Mouse (Mus musculus): ENCODE results near the gene Gm49373. TPM values are rescaled to one million over a fixed set of nuclear protein-coding genes. Genes with fewer than 3 reads are reported as not detected.
A peak's percentile ranks its signal among the peaks of the same experiment; 100 is the strongest.

Gene Gm49373
- polyA plus RNA-seq, 1 experiment from 2014 or later = 0.36 TPM

GRCm38 (mm10) chr9:21035586-21035985 lies 37.3 kb downstream of the Gm49373 start:
- no peak overlapping the region; the same call in 1 of the 2 replicates for H3K4me3 ChIP-seq
- H3K4me1 ChIP-seq = peaks cover 63% of the 10 kb centered on the region
- H3K9ac ChIP-seq = no peak overlapping the region
- H3K27me3 ChIP-seq (replicated peaks) = peaks cover 94% of the 10 kb centered on the region
- 25% methylated on average over 9 of the region's 9 CpGs for WGBS
- H3K9me3 ChIP-seq = no peaks in the 10 kb centered on the region
- no peaks in the 10 kb centered on the region for H3K36me3 ChIP-seq
- H3K4me2 ChIP-seq = no peak overlapping the region
- no peak for ATAC-seq (ENCODE audit: extremely low read depth, insufficient number of reproducible peaks, low FRiP score, low TSS enrichment)
- no peak overlapping the region for H3K27ac ChIP-seq (replicated peaks)

GRCm38 (mm10) chr9:21034481-21035085 lies 38.3 kb downstream of the Gm49373 start:
- H3K4me3 ChIP-seq = peak overlapping the region; percentile 4; the same call in 1 of the 2 replicates
- peaks cover 73% of the 10 kb centered on the region for H3K4me1 ChIP-seq
- WGBS = 4% methylated on average over 17 of the region's 17 CpGs

GRCm38 (mm10) chr9:21033136-21033535 lies 39.8 kb downstream of the Gm49373 start:
- peak; percentile 57; the same call in 1 of the 2 replicates for ATAC-seq (ENCODE audit: extremely low read depth, insufficient number of reproducible peaks, low FRiP score, low TSS enrichment)
- Histone ChIP-seq H3K36me3 (no peaks in the 10 kb centered on the region), H3K9ac (peak overlapping the region; percentile 78), H3K4me3 (peak overlapping the region; percentile 60), H3K9me3 (no peaks in the 10 kb centered on the region), H3K27me3 (replicated peaks) (peaks cover 88% of the 10 kb centered on the region), H3K27ac (replicated peaks) (no peak overlapping the region), H3K4me1 (peaks cover 82% of the 10 kb centered on the region), H3K4me2 (peak overlapping the region; percentile 98)
- WGBS = 2% methylated on average over 34 of the region's 34 CpGs

More at GRCm38 (mm10) chr9:21034481-21035085, 38.3 kb downstream of the Gm49373 start:
- no peak overlapping the region for H3K9ac ChIP-seq
- no peak overlapping the region for H3K4me2 ChIP-seq
- no peak for ATAC-seq (ENCODE audit: extremely low read depth, insufficient number of reproducible peaks, low FRiP score, low TSS enrichment)
- no peaks in the 10 kb centered on the region for H3K36me3 ChIP-seq
- H3K9me3 ChIP-seq = no peaks in the 10 kb centered on the region
- H3K27ac ChIP-seq (replicated peaks) = no peak overlapping the region
- peaks cover 93% of the 10 kb centered on the region for H3K27me3 ChIP-seq (replicated peaks)

- 2% methylated on average over 7 of the region's 7 CpGs for WGBS
- Histone ChIP-seq H3K4me2 (peak overlapping the region; percentile 98), H3K36me3 (no peaks in the 10 kb centered on the region), H3K4me1 (peaks cover 76% of the 10 kb centered on the region), H3K27ac (replicated peaks) (no peak overlapping the region), H3K27me3 (replicated peaks) (peaks cover 88% of the 10 kb centered on the region), H3K9ac (peak overlapping the region; percentile 78), H3K4me3 (peak overlapping the region; percentile 60), H3K9me3 (no peaks in the 10 kb centered on the region)
- ATAC-seq (ENCODE audit: extremely low read depth, insufficient number of reproducible peaks, low FRiP score, low TSS enrichment) = no peak
Measured at GRCm38 (mm10) chr9:21032491-21032890, 40.4 kb downstream of the Gm49373 start.

GRCm38 (mm10) chr9:21031896-21032351 lies 41.0 kb downstream of the Gm49373 start, which contains the start of gene Icam5:
TSS of gene Icam5 (plus strand) at chr9:21032073.
- ATAC-seq (ENCODE audit: extremely low read depth, insufficient number of reproducible peaks, low FRiP score, low TSS enrichment) = no peak
- H3K27me3 ChIP-seq (replicated peaks) = peaks cover 88% of the 10 kb centered on the region
- H3K27ac ChIP-seq (replicated peaks) = 0 out of 2 replicates have a peak within 1 kb of the TSS, but pooled peaks have one; percentile 13
- no peaks in the 10 kb centered on the region for H3K9me3 ChIP-seq
- WGBS = 1% methylated on average over 35 of the region's 35 CpGs
- H3K4me2 ChIP-seq = peak within 1 kb of the TSS; percentile 98
- H3K4me1 ChIP-seq = peaks cover 70% of the 10 kb centered on the region
- peak within 1 kb of the TSS; percentile 78 for H3K9ac ChIP-seq
- H3K36me3 ChIP-seq = no peaks in the 10 kb centered on the region
- H3K4me3 ChIP-seq = peak within 1 kb of the TSS; percentile 60

GRCm38 (mm10) chr9:21031251-21031895 lies 41.5 kb downstream of the Gm49373 start:
- no peaks in the 10 kb centered on the region for H3K9me3 ChIP-seq
- ATAC-seq (ENCODE audit: extremely low read depth, insufficient number of reproducible peaks, low FRiP score, low TSS enrichment) = no peak
- WGBS = under 1% methylated on average over 36 of the region's 36 CpGs
- H3K9ac ChIP-seq = peak overlapping the region; percentile 71
- peak overlapping the region; percentile 98 for H3K4me2 ChIP-seq
- H3K36me3 ChIP-seq = no peaks in the 10 kb centered on the region
- peaks cover 65% of the 10 kb centered on the region for H3K4me1 ChIP-seq
- H3K27me3 ChIP-seq (replicated peaks) = peaks cover 88% of the 10 kb centered on the region
- H3K4me3 ChIP-seq = peak overlapping the region; percentile 60
- H3K27ac ChIP-seq (replicated peaks) = 0 out of 2 replicates have a peak overlapping the region, but pooled peaks have one; percentile 13

- 0% methylated on average over 13 of the region's 13 CpGs for WGBS
- Histone ChIP-seq H3K9me3 (no peaks in the 10 kb centered on the region), H3K4me1 (peaks cover 60% of the 10 kb centered on the region), H3K9ac (peak overlapping the region; percentile 71), H3K4me2 (peak overlapping the region; percentile 98), H3K27ac (replicated peaks) (0 out of 2 replicates have a peak overlapping the region, but pooled peaks have one; percentile 13), H3K36me3 (no peaks in the 10 kb centered on the region), H3K27me3 (replicated peaks) (peaks cover 88% of the 10 kb centered on the region), H3K4me3 (peak overlapping the region; percentile 60)
- ATAC-seq (ENCODE audit: extremely low read depth, insufficient number of reproducible peaks, low FRiP score, low TSS enrichment) = peak; percentile 33; the same call in 1 of the 2 replicates
Measured at GRCm38 (mm10) chr9:21030781-21031250, 42.1 kb downstream of the Gm49373 start.

- Histone ChIP-seq H3K27ac (replicated peaks) (peak overlapping the region; percentile 33; the same call in 1 of the 2 replicates), H3K36me3 (no peaks in the 10 kb centered on the region), H3K9ac (peak overlapping the region; percentile 69), H3K4me3 (peak overlapping the region; percentile 60), H3K9me3 (no peaks in the 10 kb centered on the region), H3K4me2 (peak overlapping the region; percentile 98), H3K27me3 (replicated peaks) (peaks cover 86% of the 10 kb centered on the region), H3K4me1 (peaks cover 57% of the 10 kb centered on the region)
- 17% methylated on average over 22 of the region's 22 CpGs for WGBS
- ATAC-seq (ENCODE audit: extremely low read depth, insufficient number of reproducible peaks, low FRiP score, low TSS enrichment) = no peak
Measured at GRCm38 (mm10) chr9:21030055-21030600, 42.8 kb downstream of the Gm49373 start.

GRCm38 (mm10) chr9:21029291-21030054 lies 43.4 kb downstream of the Gm49373 start, which contains the start of gene Icam4:
TSS of gene Icam4 (plus strand) at chr9:21029373.
- peak; percentile 40; the same call in 1 of the 2 replicates for ATAC-seq (ENCODE audit: extremely low read depth, insufficient number of reproducible peaks, low FRiP score, low TSS enrichment)
- under 1% methylated on average over 37 of the region's 37 CpGs for WGBS
- H3K27ac ChIP-seq (replicated peaks) = peak within 1 kb of the TSS; percentile 33; the same call in 1 of the 2 replicates

GRCm38 (mm10) chr9:21028560-21029110 lies 44.3 kb downstream of the Gm49373 start:
- H3K4me3 ChIP-seq = no peak overlapping the region
- peaks cover 49% of the 10 kb centered on the region for H3K4me1 ChIP-seq
- no peak overlapping the region for H3K27ac ChIP-seq (replicated peaks)
- H3K27me3 ChIP-seq (replicated peaks) = peaks cover 71% of the 10 kb centered on the region
- no peaks in the 10 kb centered on the region for H3K9me3 ChIP-seq
- no peaks in the 10 kb centered on the region for H3K36me3 ChIP-seq
- no peak for ATAC-seq (ENCODE audit: extremely low read depth, insufficient number of reproducible peaks, low FRiP score, low TSS enrichment)
- 66% methylated on average over 6 of the region's 6 CpGs for WGBS
- 0 out of 2 replicates have a peak overlapping the region, but pooled peaks have one; percentile 75 for H3K9ac ChIP-seq
- peak overlapping the region; percentile 98 for H3K4me2 ChIP-seq

More at GRCm38 (mm10) chr9:21029291-21030054, 43.4 kb downstream of the Gm49373 start, which contains the start of gene Icam4:
- peak within 1 kb of the TSS; percentile 75 for H3K9ac ChIP-seq
- no peaks in the 10 kb centered on the region for H3K9me3 ChIP-seq
- H3K4me1 ChIP-seq = peaks cover 51% of the 10 kb centered on the region
- peaks cover 79% of the 10 kb centered on the region for H3K27me3 ChIP-seq (replicated peaks)
- no peaks in the 10 kb centered on the region for H3K36me3 ChIP-seq
- peak within 1 kb of the TSS; percentile 60 for H3K4me3 ChIP-seq
- peak within 1 kb of the TSS; percentile 98 for H3K4me2 ChIP-seq
